Mouse (Mus musculus) granulocyte monocyte progenitor cell, adult 5-6 weeks (primary cell): ENCODE results near the gene Fmnl3. TPM values are rescaled to one million over a fixed set of nuclear protein-coding genes. Genes with fewer than 3 reads are reported as not detected.

Experiments used
- ATAC-seq: replicated peaks from 2 replicates; pipeline ENCODE4 v1.8.0; 2016; ENCODE audit warnings: mild to moderate bottlenecking, moderate TSS enrichment, inconsistent platforms; ENCODE audit not compliant: poor library complexity, severe bottlenecking
- total RNA-seq, 2 experiments: library from RNA; stranded (forward) in 1 of 2; stranded (reverse) in 1 of 2; fragments of 200-712, 200-1000 nt in 1 of 2; fragments of >200 nt in 1 of 2; fragmentation: Nextera tagmentation in 1 of 2; gene quantifications; 2 replicates each; pipeline ENCODE4 v1.2.3; 2014 to 2017

Gene Fmnl3
- total RNA-seq (2014; fragmentation: Nextera tagmentation): 18.0 and 22.5 TPM in 2 replicates
- total RNA-seq (2017): 20.7 and 23.8 TPM in 2 replicates

DNA sequence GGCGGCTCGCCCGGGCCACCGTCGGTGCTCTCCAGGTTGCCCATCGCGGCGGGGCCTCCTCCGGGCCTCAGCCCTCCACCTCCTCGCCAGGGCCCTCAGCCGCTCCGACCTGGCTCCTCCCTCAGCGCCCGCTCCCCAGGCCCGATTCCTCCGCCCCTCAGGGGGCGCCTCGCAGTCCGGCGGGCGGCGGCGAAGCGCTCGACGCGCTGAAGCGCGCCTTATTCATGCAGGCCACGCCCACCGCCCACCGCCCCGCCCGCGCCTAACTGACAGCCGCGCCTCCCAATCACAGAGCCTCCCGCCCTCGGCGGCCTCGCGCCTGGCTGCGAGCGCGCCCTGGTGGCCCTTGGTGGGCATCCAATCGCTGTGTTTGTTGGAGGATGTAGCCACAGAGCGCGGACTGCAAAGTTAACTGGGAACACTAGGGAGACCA is at the start of gene Fmnl3:
TSS of gene Fmnl3 (minus strand) at position 224 of the 433 bp plus-strand sequence.
- ATAC-seq: peak; percentile 97

DNA sequence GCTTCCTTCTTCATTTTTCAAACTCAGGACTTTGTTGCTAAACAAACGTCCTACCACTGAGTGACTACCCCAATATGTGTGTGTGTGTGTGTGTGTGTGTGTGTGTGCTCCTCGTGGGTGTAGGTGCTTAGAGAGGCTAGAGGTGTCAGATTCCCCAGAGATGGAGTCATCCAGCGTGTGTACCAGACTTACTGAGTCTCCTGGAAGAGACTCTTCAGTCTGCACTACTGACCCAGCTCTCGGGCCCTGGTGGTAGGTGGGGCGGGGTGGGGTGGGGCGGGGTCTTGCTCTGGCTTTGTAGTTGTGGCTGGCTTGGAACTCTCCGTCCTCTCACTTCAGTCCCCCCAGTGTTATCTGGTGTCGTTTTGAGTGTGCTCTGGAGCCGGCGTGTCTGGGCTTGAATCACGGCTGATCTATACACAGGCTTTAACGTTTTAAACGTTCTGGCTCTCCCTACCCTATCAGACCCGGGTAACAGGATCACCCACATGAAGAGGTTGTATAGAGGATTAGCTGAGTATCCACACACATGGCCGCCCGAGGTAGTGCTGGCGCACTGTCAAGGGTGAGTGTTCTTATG is 47.5 kb upstream of the Fmnl3 start:
- ATAC-seq: no peak

DNA sequence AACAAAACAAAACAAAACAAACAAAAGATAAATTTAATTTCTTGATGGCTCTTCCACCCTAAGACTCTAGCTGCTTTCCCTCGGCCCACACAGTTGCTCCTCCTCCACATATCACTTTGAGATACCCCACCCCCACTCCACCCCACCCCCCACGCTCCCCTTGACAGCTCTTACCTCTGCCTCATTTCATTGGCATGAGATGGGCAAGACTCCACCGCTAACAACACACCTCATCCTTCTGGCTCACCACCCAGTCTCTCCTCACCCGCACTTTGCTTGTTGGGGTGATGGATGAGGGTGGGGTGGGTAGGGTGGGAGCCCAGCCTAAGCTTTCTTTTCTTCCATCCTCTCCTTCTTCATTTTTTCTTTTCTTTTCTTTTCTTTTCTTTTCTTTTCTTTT is 46.7 kb upstream of the Fmnl3 start:
- no peak for ATAC-seq

DNA sequence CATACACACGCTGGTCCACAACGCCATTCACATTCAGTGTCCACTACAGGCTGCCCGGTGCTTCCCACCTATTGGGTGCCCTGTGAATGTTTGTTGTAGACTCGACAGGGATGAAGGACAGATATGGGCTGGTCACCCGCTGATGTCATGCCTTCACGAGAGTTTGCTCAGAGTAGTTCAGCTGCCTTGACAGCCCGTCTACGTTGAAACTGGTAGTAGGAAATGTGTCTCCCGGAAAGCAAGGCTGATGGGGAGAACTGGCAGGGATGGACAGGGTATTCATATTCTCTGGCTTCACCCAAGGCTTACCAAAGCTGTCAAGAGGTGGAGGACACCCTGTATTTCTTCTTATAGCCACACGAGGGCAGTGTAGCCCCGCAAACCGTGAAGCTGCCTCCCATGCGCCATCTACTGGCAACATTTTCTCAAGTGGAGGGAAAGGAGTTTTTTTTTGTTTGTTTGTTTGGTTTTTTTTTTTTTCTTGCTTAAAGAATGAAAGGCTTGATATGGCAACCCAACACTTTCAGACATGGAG is 46.1 kb upstream of the Fmnl3 start:
- peak; percentile 78 for ATAC-seq

DNA sequence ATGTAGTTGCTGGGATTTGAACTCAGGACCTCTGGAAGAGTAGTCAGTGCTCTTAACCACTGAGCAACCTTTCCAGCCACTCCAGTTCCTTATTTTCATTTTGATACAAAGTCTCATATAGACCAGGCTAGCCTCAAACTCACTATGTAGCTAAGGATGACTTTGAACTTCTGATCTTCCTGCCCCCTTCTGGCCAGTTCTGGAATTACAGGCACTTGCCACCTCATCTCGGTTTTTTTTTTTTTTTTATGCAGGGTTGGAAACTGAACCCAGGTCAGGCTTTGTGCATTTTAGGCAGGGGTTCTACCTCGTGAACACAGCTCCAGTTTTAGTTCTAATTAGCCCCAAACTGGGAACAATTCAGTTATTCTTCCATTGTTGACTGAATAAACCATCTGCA is 45.5 kb upstream of the Fmnl3 start:
- peak; percentile 13; the same call in 1 of the 2 replicates for ATAC-seq

DNA sequence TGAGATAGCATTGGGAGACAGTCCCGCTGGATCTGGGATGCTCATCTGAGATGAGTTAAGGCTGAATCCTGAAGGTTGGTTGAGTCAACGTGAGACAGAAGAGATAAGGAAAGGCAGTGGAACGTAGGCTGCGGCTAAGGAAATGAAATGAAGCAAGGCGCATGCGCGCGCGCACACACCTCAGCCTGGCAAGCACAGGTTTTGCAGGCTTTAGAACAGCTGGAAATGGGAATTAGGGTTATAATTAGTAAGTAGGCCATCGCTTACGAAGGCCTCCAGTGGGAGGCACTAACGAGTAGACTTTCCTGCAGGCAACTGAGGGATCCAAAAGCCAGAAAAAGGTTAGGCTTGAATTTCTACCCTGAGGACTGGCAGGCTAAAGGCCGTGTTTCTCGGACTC is 41.5 kb upstream of the Fmnl3 start:
- no peak for ATAC-seq

DNA sequence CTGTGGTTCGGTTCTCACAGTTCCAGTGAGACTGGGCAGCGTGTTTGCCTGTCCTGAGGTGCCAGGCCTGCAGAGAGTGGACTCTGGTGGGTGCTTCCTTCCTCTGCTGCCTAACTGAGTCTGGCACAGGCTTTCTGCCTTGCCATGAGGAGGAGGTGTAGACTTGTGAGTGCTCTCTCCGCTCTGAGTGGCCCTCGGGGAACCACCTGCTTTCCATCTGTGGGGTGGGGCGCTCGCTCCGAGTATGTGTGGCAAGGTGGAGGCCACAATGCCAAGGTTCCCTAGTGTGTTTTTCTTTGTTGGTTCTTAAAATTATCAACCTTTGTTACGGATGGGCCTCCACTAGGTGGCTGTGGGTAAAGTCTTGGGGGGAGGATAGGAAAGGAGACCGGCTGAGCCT is 38.6 kb upstream of the Fmnl3 start:
- no peak for ATAC-seq

DNA sequence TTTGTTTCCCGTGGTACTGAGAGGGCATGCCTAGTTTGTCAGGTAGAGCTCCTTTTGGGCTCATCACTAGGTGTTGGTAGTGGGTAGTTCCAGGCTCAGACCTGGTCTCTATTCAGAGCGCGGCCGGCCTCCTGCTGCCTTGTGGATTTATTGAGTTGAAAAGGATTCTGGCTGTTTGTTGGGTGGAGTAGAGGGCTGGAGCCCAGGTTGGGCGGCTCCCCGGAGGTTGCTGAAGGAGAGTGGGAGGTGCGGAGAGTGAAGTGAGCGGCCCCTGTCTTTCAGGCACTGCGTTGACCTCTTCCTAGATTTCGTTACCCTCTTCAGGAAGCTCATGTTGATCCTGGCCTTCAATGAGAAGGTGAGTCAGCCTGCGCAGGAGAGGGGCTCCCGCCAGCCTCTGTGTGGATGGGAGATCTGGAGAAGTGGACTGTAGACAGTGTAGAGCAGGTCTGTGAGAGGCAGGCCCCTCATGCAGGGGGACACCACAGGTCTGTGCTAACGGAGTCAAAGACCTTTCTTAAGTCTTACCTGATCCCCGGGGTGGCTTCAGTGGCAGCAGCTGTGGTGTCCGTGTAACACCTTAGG is 36.8 kb upstream of the Fmnl3 start:
- no peak for ATAC-seq

DNA sequence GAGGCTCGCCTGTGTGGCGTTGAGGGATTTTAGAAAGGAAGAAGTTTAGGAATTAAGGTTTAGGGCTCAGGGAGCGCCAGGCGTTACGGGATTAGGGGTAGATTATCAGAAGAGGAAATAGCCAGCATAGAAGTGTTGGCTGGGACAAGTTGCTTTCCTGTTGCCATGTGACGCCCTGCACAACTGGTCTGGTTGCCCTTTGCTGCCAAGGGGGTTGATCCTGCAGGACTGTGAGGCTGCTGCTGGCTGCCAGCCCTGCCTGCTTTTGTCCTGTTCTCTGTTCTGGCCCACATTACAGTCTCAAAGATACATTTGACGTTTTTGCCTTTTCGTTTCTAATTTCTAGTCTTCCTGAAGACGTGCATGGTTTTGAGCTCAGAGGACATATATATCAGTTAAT is 34.9 kb upstream of the Fmnl3 start:
- ATAC-seq: no peak

DNA sequence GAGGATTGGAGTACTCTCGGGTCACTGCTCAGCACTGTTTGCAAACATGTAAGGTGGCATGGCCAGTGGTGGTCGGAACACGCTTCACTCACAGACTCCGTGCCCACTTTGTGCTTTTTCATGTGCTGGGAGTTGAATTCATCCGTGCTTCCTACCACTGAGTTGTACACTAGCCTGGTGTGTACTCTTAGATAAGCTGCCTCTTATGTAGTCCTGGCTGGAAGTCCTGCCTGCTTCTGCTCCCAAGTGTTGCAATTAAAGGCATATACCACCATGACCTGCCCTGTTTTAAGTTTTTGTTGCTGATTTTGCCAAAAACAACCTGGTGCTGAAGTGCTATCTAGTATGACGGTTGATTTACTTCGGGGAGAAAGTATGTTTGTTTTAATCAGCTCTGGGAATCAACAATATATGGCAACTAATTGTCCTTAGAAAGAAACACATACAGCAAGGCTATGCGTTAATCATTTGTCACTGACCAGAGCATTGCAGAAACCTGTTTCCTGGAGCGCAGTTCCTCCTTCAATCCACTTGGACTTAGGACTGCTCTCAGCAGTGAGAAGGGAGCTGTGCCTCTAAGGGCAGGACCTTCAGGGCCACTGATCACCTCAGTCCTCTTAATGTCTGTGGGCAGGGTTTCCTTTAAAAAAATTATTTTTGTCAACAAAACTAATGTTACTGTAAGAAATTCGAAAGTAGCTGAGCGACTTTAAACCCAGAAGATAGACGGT is 33.0 kb upstream of the Fmnl3 start:
- no peak for ATAC-seq

DNA sequence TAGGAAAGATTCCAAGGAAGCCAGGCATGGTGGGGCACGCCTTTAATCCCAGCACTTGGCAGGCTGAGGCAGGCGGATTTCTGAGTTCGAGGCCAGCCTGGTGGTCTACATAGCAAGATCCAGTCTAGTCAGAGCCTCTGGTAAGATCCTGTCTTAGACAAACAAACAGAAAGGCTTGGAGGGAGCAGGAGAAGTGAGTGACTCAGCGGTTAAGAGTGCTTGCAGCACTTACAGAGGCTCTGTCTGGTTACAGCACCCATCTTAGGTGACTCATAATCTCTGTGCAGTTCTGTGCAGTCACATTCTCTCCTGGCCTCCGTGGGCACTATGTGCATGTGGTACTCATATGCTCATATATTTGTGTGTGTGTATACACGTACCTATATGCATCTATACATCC is 30.3 kb upstream of the Fmnl3 start:
- ATAC-seq: peak; percentile 29; the same call in 1 of the 2 replicates

DNA sequence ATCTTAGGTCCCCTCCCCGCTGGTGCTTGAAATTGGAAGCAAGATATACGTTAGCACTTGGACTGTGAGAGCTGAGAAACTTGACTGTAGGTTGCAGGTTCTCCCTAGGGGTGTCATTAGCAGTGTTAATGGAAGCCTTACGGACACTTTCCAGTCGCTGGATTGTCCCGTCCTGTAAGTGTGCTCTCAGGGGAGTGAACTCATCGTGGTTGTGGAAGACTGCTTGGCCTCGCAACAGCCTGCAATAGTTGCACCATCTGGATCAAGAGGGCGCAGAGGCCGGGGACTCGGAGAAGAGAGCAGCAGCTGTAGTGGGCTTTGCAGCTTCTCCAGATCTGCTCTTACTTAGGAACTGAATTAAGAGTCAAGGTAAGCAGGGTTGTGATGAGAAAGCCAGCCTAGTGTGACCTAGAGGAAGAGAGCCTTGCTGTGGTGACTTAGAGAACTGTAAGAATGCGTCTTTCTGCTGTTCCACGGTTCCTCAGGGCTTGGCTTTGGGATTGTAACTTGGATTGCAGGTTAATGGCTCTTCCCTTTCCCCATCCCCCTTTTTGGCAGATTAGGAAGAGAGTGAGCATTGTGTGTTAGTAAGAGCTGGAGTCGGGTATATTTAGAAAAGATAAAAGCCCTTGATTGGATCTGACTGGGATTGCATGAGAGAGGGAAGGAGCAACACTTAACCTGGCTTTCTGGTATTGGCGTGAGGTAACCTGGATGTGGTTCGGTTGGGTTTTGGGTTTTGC is 29.4 kb upstream of the Fmnl3 start:
- ATAC-seq: peak; percentile 53

DNA sequence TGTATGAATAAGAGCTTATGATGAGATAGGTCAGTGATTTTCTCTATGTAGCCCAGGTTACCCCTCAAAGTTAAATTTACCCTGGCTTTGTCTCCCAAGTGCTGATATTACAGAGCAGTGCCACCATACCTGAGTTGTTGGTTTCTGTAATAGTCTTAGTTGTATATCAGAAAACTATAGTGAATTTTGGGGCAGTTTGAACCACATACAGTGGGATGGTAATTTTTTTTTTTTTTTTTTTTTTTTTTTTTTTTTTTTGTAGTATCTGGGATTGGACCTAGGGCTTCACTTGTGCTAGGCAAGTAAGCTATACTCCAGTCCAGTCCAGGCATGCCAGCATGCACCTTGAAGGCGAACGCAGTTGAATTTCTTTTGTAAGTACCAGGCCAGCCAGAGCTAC is 27.3 kb upstream of the Fmnl3 start:
- ATAC-seq: no peak

DNA sequence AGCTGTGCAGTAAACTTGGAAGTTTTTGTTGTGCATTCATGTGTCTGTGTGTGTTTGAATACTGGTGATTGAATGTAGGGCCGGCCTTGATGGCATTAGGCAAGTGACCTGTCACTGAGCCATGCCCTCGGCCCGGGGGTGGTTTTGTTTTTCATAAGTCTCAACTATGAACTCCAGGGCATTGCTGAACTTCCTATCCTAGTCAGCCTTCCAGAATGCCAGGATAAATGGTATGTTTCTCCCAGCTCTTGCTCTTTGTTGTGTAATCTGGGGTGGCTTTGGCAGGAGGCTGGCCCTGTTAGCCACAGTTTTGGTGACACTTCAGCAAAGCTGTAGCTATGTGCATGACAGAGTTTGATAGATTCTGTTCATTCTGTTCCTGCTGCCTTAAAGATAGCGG is 26.6 kb upstream of the Fmnl3 start:
- ATAC-seq: no peak

DNA sequence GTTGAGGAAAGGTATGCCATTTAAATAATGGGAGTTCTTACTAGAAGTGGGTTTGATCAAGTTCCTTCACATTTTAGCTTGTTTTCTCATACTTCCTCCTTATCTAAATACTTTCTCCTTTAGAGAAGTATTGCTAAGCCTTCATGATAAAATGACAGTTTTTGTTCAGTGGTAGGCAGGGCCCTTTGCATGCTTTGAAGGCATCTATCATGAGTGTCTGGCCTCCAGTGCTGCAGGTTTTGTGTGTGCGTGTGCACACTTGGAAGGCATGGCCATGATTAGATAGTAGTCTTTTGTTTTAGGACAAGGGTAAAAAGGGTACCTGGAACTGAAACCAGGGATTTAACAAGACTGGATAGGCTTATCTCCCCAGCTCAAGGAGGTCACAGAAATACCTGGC is 26.2 kb upstream of the Fmnl3 start:
- no peak for ATAC-seq

DNA sequence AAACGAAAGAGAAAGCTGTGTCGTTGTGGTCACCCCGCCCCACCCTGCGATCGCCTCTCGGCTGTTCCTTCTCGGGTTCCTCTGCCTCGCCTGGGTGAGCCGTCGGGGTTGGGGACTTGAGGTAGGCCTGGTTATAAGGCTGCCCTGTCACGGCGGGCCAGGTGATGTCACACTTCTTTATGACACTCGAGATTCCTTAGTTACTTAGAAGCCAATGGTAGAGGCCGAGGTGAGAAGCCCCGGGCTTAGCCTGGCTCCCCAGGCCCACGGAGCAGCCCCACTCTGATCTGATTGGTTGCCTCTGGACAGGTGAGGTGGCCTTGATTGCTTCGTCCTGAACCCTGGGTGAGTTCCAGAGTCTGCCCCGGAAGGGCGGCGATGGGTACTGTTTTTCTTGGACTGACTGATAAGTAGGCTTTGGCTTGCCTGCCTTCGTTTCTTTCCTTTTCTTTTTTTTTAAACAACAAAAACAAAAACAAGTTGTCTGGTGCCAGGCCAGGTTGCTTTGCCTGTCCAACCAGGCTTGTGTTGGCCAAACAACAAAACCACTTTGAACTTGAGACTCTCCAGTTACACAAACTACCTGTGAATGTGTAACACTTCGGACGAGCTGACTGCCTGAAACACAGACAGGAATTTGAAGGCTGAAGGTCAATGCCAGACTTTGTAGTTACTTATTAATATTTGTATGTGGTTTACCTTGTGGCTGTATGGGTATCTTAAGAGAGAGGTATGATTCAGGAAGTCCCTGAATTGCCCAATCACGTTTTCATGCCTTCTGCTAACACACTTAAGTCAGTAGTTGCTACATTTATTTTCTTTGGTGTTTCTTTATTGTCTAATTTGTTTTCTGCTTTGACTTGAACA is 23.3 kb upstream of the Fmnl3 start:
- peak; percentile 26 for ATAC-seq

DNA sequence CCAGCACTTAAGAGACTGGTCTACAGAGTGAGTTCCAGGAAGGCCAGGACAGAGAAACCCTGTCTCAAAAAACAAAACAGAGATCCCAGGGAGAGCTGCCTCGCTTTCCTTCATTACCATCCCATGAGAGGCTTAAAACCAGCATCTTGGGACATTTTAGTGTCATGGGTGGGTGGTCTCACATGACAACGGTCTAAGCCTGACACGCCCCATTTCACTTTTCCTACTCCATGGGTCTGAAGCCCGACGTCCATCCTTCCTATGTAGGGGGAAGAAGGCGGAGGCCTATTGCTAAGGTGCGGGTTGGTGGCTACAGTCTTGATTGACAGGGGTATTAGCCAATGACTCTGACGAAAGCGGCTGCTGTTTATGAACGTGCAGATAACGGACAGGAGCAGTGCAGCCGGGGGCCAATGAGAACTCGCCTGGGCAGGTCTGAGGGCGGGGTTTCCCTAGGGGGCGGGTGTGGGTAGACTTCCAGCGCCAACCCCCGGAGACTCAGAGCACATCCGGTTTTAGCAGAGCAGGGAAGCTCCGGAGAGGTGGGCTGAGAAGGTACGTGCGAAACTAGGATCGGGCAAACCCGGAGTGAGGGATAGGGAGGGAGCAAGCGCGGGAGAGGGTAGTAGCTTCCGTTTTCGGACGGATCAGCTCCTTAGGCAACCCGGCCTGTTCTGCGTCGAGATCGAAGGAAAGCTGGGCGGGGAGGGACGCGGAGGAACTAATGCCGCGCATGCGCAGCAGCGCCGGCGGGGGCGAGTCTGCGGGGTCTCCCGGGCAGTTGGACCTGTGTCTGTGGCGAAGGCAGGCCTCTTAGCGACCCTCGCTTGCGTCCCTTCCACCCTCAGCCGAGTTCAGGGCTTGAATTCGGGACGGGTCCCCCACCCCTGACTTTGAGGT is 22.5 kb upstream of the Fmnl3 start, which contains the start of gene Tmbim6:
TSS of gene Tmbim6 (plus strand) at position 397 of the 900 bp plus-strand sequence.
- ATAC-seq: peak; percentile 76

DNA sequence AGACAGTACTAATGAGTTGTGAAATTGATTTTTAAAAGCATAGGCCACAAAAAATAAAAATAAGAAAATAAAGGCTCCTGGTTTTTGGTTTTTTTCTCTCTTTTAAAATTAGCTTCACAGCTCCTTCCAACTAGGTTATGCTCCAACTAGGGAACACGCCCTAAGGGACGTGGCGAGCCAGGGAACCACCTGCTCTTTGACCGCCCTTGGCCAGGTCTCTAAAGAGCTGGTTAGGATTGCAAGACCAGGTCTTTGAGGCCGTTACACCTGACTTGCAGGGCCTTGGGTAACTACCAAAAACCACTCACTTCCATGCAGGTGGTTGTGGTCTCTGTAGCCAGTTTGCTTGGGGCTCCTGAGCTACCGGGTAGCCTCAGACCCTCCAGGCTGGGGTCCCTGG is 21.7 kb upstream of the Fmnl3 start:
- ATAC-seq: no peak
